In genomic region chr2:26639838-26640830, GRCm38 (mm10) we compare ENCODE assay signal across 8 mouse cellular contexts. TPM values are rescaled to one million over a fixed set of nuclear protein-coding genes. Genes with fewer than 3 reads are reported as not detected.
DNase-seq lines count a peak whose midpoint lies in the region; ATAC-seq lines count a peak whose summit lies in the region.

No protein-coding gene starts in this region.

- H3K27me3 ChIP-seq in megakaryocyte, embryonic 14.5 days (replicated peaks): no peaks in the 10 kb centered on the region

- peak overlapping the region; percentile 98 for H3K4me3 ChIP-seq in megakaryocyte, embryonic 14.5 days (replicated peaks)

- ATAC-seq in inflammation-experienced regulatory T-cells, adult 6 months: peak; percentile 79

- peak; percentile 99 for DNase-seq in adrenal gland, adult 18-20 months (ENCODE audit: low spot score in 2 of 2)
- DNase-seq in embryo, embryonic 10.5 days (ENCODE audit: low spot score): peak; percentile 98
- peak; percentile 97 for DNase-seq in gastrocnemius, postnatal 14 days
- DNase-seq in left cerebral cortex, adult 9 months (ENCODE audit: low spot score in 2 of 2): peak; percentile 79 to 97
- DNase-seq in right cerebral cortex, adult 2 months (ENCODE audit: low spot score in 2 of 2): peak; percentile 98
- DNase-seq in urinary bladder, postnatal 10 days (ENCODE audit: low spot score): peak; percentile 97

- peaks cover 75% of the 10 kb centered on the region for H3K4me1 ChIP-seq in megakaryocyte, embryonic 14.5 days

- peaks cover 38% of the 10 kb centered on the region for H3K36me3 ChIP-seq in megakaryocyte, embryonic 14.5 days (replicated peaks; ENCODE audit: low read length)

- intact Hi-C loops in gastrocnemius, postnatal 14 days (cut with DNase I; ENCODE audit: low total_unique reads): loop anchor here (5.0 kb wide), 1 partner anchor 43 kb away; no protein-coding TSS in a partner anchor

- H3K9me3 ChIP-seq in megakaryocyte, embryonic 14.5 days: no peaks in the 10 kb centered on the region

RNA-seq across cellular contexts. Expression of gene Fam69b, which starts 11.9 kb away (rescaled TPM):
- total RNA-seq in adrenal gland, adult 18-20 months (2021): 10 to 100 TPM in 1 of 2 experiments, 1 to 10 TPM in 1; 8.6 to 13.9 TPM
- total RNA-seq in gastrocnemius, postnatal 14 days (2021): 1 to 10 TPM; 1.4 to 3.1 TPM
- polyA plus RNA-seq in inflammation-experienced regulatory T-cells, adult 6 months (2017; shearing (Covaris generic)): 1 to 10 TPM; 1.2 to 4.2 (median 2.1) TPM
- polyA plus RNA-seq in megakaryocyte, embryonic 14.5 days (2012; ENCODE audit: insufficient read depth, low replicate concordance): 1.2 TPM in 1 of 2 replicates, not detected in the other

RNA-seq across cellular contexts. Expression of gene Lcn4, which starts 30.9 kb away (rescaled TPM):
- not detected for total RNA-seq in adrenal gland, adult 18-20 months (2021)
- total RNA-seq in gastrocnemius, postnatal 14 days (2021): not detected
- under 1 TPM in 2 of 3 experiments, not detected in 1; 0.59 to 0.96 TPM for polyA plus RNA-seq in inflammation-experienced regulatory T-cells, adult 6 months (2017; shearing (Covaris generic))
- not detected in 2 replicates for polyA plus RNA-seq in megakaryocyte, embryonic 14.5 days (2012; ENCODE audit: insufficient read depth, low replicate concordance)

RNA-seq across cellular contexts. Expression of gene Agpat2, which starts 35.9 kb away (rescaled TPM):
- total RNA-seq in adrenal gland, adult 18-20 months (2021): 100 to 1,000 TPM; 431 to 896 TPM
- total RNA-seq in gastrocnemius, postnatal 14 days (2021): 1 to 10 TPM; 4.9 to 6.3 TPM
- polyA plus RNA-seq in inflammation-experienced regulatory T-cells, adult 6 months (2017; shearing (Covaris generic)): 1 to 10 TPM; 6.6 to 9.1 (median 7.4) TPM
- 34.1 and 41.8 TPM in 2 replicates for polyA plus RNA-seq in megakaryocyte, embryonic 14.5 days (2012; ENCODE audit: insufficient read depth, low replicate concordance)

RNA-seq across cellular contexts. Expression of gene Gm20532, which starts 53.7 kb away (rescaled TPM):
- total RNA-seq in adrenal gland, adult 18-20 months (2021): not detected
- total RNA-seq in gastrocnemius, postnatal 14 days (2021): not detected
- polyA plus RNA-seq in inflammation-experienced regulatory T-cells, adult 6 months (2017; shearing (Covaris generic)): not detected
- polyA plus RNA-seq in megakaryocyte, embryonic 14.5 days (2012; ENCODE audit: insufficient read depth, low replicate concordance): not detected in 2 replicates

Comparison
In these comparisons a context has a peak if more than half of its experiments do, and no peak if none do; other contexts are left out.
1. Peak in every context shown above with its lines: DNase-seq, ATAC-seq and H3K4me3 ChIP-seq.
2. RNA of gene Agpat2, which starts 35.9 kb away (total RNA-seq): 431 to 896 TPM in adrenal gland, adult 18-20 months; 4.9 to 6.3 TPM in gastrocnemius, postnatal 14 days; every median in the first group is over 10 times any median in the second.